Mouse (Mus musculus) CH12.LX (cell line): ENCODE measurements around the gene Pigh. TPM values are rescaled to one million over a fixed set of nuclear protein-coding genes. Genes with fewer than 3 reads are reported as not detected.

Experiments used
- DNase-seq: peaks from one replicate; pipeline ENCODE4 v3.0.0-alpha.2; 2013; ENCODE audit errors: extremely low read depth
- H3K27ac ChIP-seq: 2 replicates; pipeline ENCODE4 v1.5.1; 2012; ENCODE audit warnings: low read depth, mild to moderate bottlenecking, control low read depth, moderate library complexity; ENCODE audit not compliant: insufficient read depth
- H3K27me3 ChIP-seq: replicated peaks from 2 replicates; pipeline ENCODE3; 2012; ENCODE audit warnings: inconsistent platforms
- H3K36me3 ChIP-seq, 2 experiments: replicated peaks in 1 of 2; 2 replicates each; pipeline versions ENCODE3 to v1.6.1; 2012; ENCODE audit warnings: inconsistent platforms in 1 of 2, low read length in 1 of 2, mild to moderate bottlenecking in 1 of 2, mixed read lengths in 1 of 2, moderate library complexity in 1 of 2; ENCODE audit not compliant: control insufficient read depth in 1 of 2, insufficient read depth in 1 of 2
- H3K4me1 ChIP-seq, 2 experiments: 2 replicates each; pipeline ENCODE4 v1.6.1; 2012; ENCODE audit warnings: inconsistent platforms in 1 of 2, moderate library complexity in 1 of 2; ENCODE audit not compliant: insufficient read depth in 2 of 2, control insufficient read depth in 1 of 2
- H3K4me2 ChIP-seq: 2 replicates; pipeline ENCODE4 v1.6.1; 2012; ENCODE audit warnings: low read depth, mild to moderate bottlenecking, control low read depth; ENCODE audit not compliant: poor library complexity, insufficient read depth, severe bottlenecking
- H3K4me3 ChIP-seq, 3 experiments: fragments of 150-350 bp in 1 of 3; sonication (generic) in 1 of 3; replicated peaks in 1 of 3; 2 replicates each; pipeline versions ENCODE3 to v1.5.1; 2011 to 2012; ENCODE audit warnings: low read depth in 2 of 3, low read length in 2 of 3, mild to moderate bottlenecking in 2 of 3, moderate library complexity in 2 of 3, control low read depth in 1 of 3, improper control_type of control experiment in 1 of 3, inconsistent platforms in 1 of 3, mixed read lengths in 1 of 3; ENCODE audit not compliant: poor library complexity in 1 of 3
- H3K79me2 ChIP-seq: replicated peaks from 2 replicates; pipeline ENCODE4 v1.6.1; 2012; ENCODE audit warnings: mild to moderate bottlenecking, moderate library complexity; ENCODE audit not compliant: control insufficient read depth, poor library complexity, insufficient read depth, severe bottlenecking; ENCODE audit errors: extremely low read depth
- H3K9ac ChIP-seq: 2 replicates; pipeline ENCODE4 v1.6.1; 2012; ENCODE audit warnings: low read depth, mild to moderate bottlenecking, control low read depth, moderate library complexity; ENCODE audit not compliant: insufficient read depth
- H3K9me3 ChIP-seq: replicated peaks from 2 replicates; pipeline ENCODE3; 2012; ENCODE audit warnings: low read length, inconsistent platforms, mixed read lengths
- E2F4 ChIP-seq: IDR thresholded peaks from 2 replicates; pipeline ENCODE4 v1.6.1; 2011; ENCODE audit warnings: low read depth, low read length, improper control_type of control experiment; ENCODE audit not compliant: insufficient replicate concordance
- ETS1 ChIP-seq: conservative IDR thresholded peaks from 2 replicates; pipeline ENCODE4 v1.6.1; 2012; ENCODE audit warnings: low read depth, mild to moderate bottlenecking, inconsistent platforms, low read length, improper control_type of control experiment, moderate library complexity
- GABPA ChIP-seq: IDR thresholded peaks from 2 replicates; pipeline ENCODE4 v1.6.1; 2012; ENCODE audit warnings: low read depth, low read length, improper control_type of control experiment, inconsistent platforms; ENCODE audit not compliant: insufficient replicate concordance
- MAFK ChIP-seq: IDR thresholded peaks from 2 replicates; pipeline ENCODE4 v1.6.1; 2011; ENCODE audit warnings: low read length, improper control_type of control experiment; ENCODE audit not compliant: insufficient replicate concordance
- MEF2A ChIP-seq: IDR thresholded peaks from 2 replicates; pipeline ENCODE4 v1.6.1; 2014; ENCODE audit warnings: low read depth, mild to moderate bottlenecking, inconsistent platforms, low read length, improper control_type of control experiment, borderline replicate concordance
- PAX5 ChIP-seq: IDR thresholded peaks from 2 replicates; pipeline ENCODE4 v1.6.1; 2012; ENCODE audit warnings: low read length, inconsistent platforms, mixed read lengths
- POLR2AphosphoS2 ChIP-seq: IDR thresholded peaks from 2 replicates; pipeline ENCODE4 v1.6.1; 2011; ENCODE audit warnings: low read depth, low read length, improper control_type of control experiment
- RAD21 ChIP-seq: IDR thresholded peaks from 2 replicates; pipeline ENCODE4 v1.6.1; 2011; ENCODE audit warnings: low read depth, mild to moderate bottlenecking, low read length, improper control_type of control experiment, moderate library complexity
- TBP ChIP-seq: conservative IDR thresholded peaks from 2 replicates; pipeline ENCODE4 v1.6.1; 2011; ENCODE audit warnings: low read depth, low read length, improper control_type of control experiment
- TCF12 ChIP-seq: IDR thresholded peaks from 2 replicates; pipeline ENCODE4 v1.6.1; 2014; ENCODE audit warnings: low read depth, mild to moderate bottlenecking, inconsistent platforms, low read length, improper control_type of control experiment
- USF1 ChIP-seq: IDR thresholded peaks from 2 replicates; pipeline ENCODE4 v1.6.1; 2014; ENCODE audit warnings: low read depth, mild to moderate bottlenecking, inconsistent platforms, low read length, improper control_type of control experiment
- USF2 ChIP-seq: conservative IDR thresholded peaks from 2 replicates; pipeline ENCODE4 v1.6.1; 2011; ENCODE audit warnings: low read depth, low read length, improper control_type of control experiment
- dilution Hi-C: fragments of 300-500 bp; cut with MboI; formaldehyde crosslinking; loops from 2 replicates; pipeline ENCODE4 v1.14.3; 2020; ENCODE audit warnings: low sequenced_read_pairs; ENCODE audit not compliant: extremely low pct_unique_long_range_greater_than_20kb, extremely low pct_ligation_motif_present
- in situ Hi-C: fragments of 300-500 bp; cut with MboI; formaldehyde crosslinking; loops from 3 replicates; pipeline ENCODE4 v1.14.3; 2019; ENCODE audit warnings: low sequenced_read_pairs, low pct_ligation_motif_present, low pct_unique_long_range_greater_than_20kb, mixed read lengths
- polyA plus RNA-seq: library from polyadenylated mRNA; unstranded; fragments of >175 nt; gene quantifications from 2 replicates; pipeline ENCODE4 v1.2.1, GENCODE M21; 2012; ENCODE audit warnings: low read depth; ENCODE audit not compliant: insufficient read length
- total RNA-seq, 2 experiments: library from RNA; depleted of rRNA; stranded (reverse); fragments of 300-350 nt in 1 of 2; fragments of >200 nt in 1 of 2; gene quantifications; 2 replicates each; pipeline ENCODE4 v1.2.3; 2012 to 2014

Pigh gene
- total and polyA plus RNA-seq, 3 experiments = 9.3 to 17.8 (median 12.8) TPM

DNA sequence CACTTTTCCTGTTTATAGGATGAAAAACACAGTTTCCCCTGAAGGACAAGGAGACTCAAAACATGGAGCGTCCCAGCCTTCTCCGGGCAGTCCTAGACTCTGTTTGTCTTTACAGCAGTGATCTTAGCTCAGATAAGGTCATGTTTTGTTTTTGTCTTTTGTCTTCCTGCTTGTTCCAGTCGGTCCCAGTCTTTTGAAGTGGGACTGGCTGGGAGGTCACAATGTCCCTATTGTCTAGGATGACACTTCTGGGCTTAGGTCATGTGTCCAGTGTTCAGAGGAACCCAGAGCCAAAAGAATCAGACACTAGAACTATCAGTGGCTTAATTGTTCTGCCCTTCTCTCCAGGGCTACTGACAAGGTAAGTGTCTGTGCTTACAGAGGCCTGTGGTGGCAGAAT lies 54.1 kb downstream of the Pigh start:
- no peaks in the 10 kb centered on the region for H3K36me3 ChIP-seq
- peaks cover 5% of the 10 kb centered on the region for H3K27me3 ChIP-seq
- dilution Hi-C loops = no loop called here
- no peak for DNase-seq
- in situ Hi-C loops = no loop called here
- no peak for TF ChIP-seq TBP
- no peak for TF ChIP-seq USF1
- no peak for TF ChIP-seq USF2
- H3K9ac ChIP-seq = no peak overlapping the region
- H3K4me1 ChIP-seq = no peaks in the 10 kb centered on the region
- no peaks in the 10 kb centered on the region for H3K9me3 ChIP-seq
- no peak overlapping the region for H3K4me3 ChIP-seq
- H3K27ac ChIP-seq = no peak overlapping the region
- H3K79me2 ChIP-seq = no peaks in the 10 kb centered on the region
- no peak overlapping the region for H3K4me2 ChIP-seq

- dilution Hi-C loops = no loop called here
- no peak for TF ChIP-seq PAX5
- no peak for TF ChIP-seq ETS1
- TF ChIP-seq GABPA = no peak
- TF ChIP-seq USF2 = no peak
- no peak for TF ChIP-seq E2F4
- no peak for TF ChIP-seq POLR2AphosphoS2
- no peak for TF ChIP-seq MAFK
- no peak for TF ChIP-seq RAD21
- TF ChIP-seq MEF2A = no peak
- no peak for TF ChIP-seq TCF12
Observed at GRCm38 (mm10) chr12:79034331-79034730, 55.1 kb downstream of the Pigh start.

More at GRCm38 (mm10) chr12:79034331-79034730, 55.1 kb downstream of the Pigh start:
- Histone ChIP-seq H3K36me3 (no peaks in the 10 kb centered on the region), H3K4me2 (no peak overlapping the region), H3K4me1 (peaks cover 0 to 2% of the 10 kb centered on the region in 2 experiments; a peak in 2 of 4 replicates), H3K9ac (no peak overlapping the region), H3K27me3 (peaks cover 15% of the 10 kb centered on the region), H3K9me3 (no peaks in the 10 kb centered on the region), H3K4me3 (no peak overlapping the region), H3K27ac (no peak overlapping the region), H3K79me2 (no peaks in the 10 kb centered on the region)
- in situ Hi-C loops = no loop called here
- DNase-seq = no peak

Other genes with a start within 250 kb of the Pigh start
- gene Atp6v1d, start 228.0 kb downstream of the Pigh start, total RNA-seq (2012; rRNA removed) = 28.4 and 30.0 TPM in 2 replicates
- 65.6 and 70.5 TPM in 2 replicates for gene Atp6v1d, start 228.0 kb downstream of the Pigh start, total RNA-seq (2014; rRNA removed)
- gene Atp6v1d, start 228.0 kb downstream of the Pigh start, polyA plus RNA-seq = 39.2 and 74.0 TPM in 2 replicates
- gene Eif2s1, start 227.8 kb downstream of the Pigh start, total RNA-seq (2012; rRNA removed) = 124 and 170 TPM in 2 replicates
- 351 and 442 TPM in 2 replicates for gene Eif2s1, start 227.8 kb downstream of the Pigh start, total RNA-seq (2014; rRNA removed)
- 196 and 197 TPM in 2 replicates for gene Eif2s1, start 227.8 kb downstream of the Pigh start, polyA plus RNA-seq
- gene Plek2, start 182.7 kb downstream of the Pigh start, total RNA-seq (2012; rRNA removed) = 0.85 and 1.1 TPM in 2 replicates
- not detected in 2 replicates for gene Plek2, start 182.7 kb downstream of the Pigh start, total RNA-seq (2014; rRNA removed)
- 0.30 TPM in 1 of 2 replicates, not detected in the other for gene Plek2, start 182.7 kb downstream of the Pigh start, polyA plus RNA-seq
- gene Tmem229b, start 82.0 kb downstream of the Pigh start, total RNA-seq (2012; rRNA removed) = 41.7 and 45.0 TPM in 2 replicates
- 64.4 and 66.5 TPM in 2 replicates for gene Tmem229b, start 82.0 kb downstream of the Pigh start, total RNA-seq (2014; rRNA removed)
- gene Tmem229b, start 82.0 kb downstream of the Pigh start, polyA plus RNA-seq = 125 and 129 TPM in 2 replicates
- 0.92 and 1.9 TPM in 2 replicates for gene Plekhh1, start 60.5 kb downstream of the Pigh start, total RNA-seq (2012; rRNA removed)
- 0.27 and 0.31 TPM in 2 replicates for gene Plekhh1, start 60.5 kb downstream of the Pigh start, total RNA-seq (2014; rRNA removed)
- gene Plekhh1, start 60.5 kb downstream of the Pigh start, polyA plus RNA-seq = 0.69 and 0.75 TPM in 2 replicates
- gene Arg2, start 41.1 kb upstream of the Pigh start, total RNA-seq (2012; rRNA removed) = not detected in 2 replicates
- gene Arg2, start 41.1 kb upstream of the Pigh start, total RNA-seq (2014; rRNA removed) = not detected in 2 replicates
- not detected in 2 replicates for gene Arg2, start 41.1 kb upstream of the Pigh start, polyA plus RNA-seq
- gene Vti1b, start 83.0 kb upstream of the Pigh start, total RNA-seq (2012; rRNA removed) = 69.4 and 70.3 TPM in 2 replicates
- gene Vti1b, start 83.0 kb upstream of the Pigh start, total RNA-seq (2014; rRNA removed) = 90.8 and 96.4 TPM in 2 replicates
- gene Vti1b, start 83.0 kb upstream of the Pigh start, polyA plus RNA-seq = 68.1 and 84.3 TPM in 2 replicates
- gene Rdh11, start 102.6 kb upstream of the Pigh start, total RNA-seq (2012; rRNA removed) = 47.4 and 47.5 TPM in 2 replicates
- 88.5 and 121 TPM in 2 replicates for gene Rdh11, start 102.6 kb upstream of the Pigh start, total RNA-seq (2014; rRNA removed)
- gene Rdh11, start 102.6 kb upstream of the Pigh start, polyA plus RNA-seq = 46.3 and 50.3 TPM in 2 replicates
- gene Rdh12, start 119.3 kb upstream of the Pigh start, total RNA-seq (2012; rRNA removed) = 5.2 and 6.3 TPM in 2 replicates
- gene Rdh12, start 119.3 kb upstream of the Pigh start, total RNA-seq (2014; rRNA removed) = 5.9 and 6.5 TPM in 2 replicates
- gene Rdh12, start 119.3 kb upstream of the Pigh start, polyA plus RNA-seq = 10.7 and 11.0 TPM in 2 replicates
- 16.1 and 19.1 TPM in 2 replicates for gene Zfyve26, start 206.7 kb upstream of the Pigh start, total RNA-seq (2012; rRNA removed)
- 10.1 and 10.4 TPM in 2 replicates for gene Zfyve26, start 206.7 kb upstream of the Pigh start, total RNA-seq (2014; rRNA removed)
- 24.8 and 27.8 TPM in 2 replicates for gene Zfyve26, start 206.7 kb upstream of the Pigh start, polyA plus RNA-seq
- gene Rad51b, start 207.6 kb upstream of the Pigh start, total RNA-seq (2012; rRNA removed) = 7.7 and 8.5 TPM in 2 replicates
- 8.6 and 9.6 TPM in 2 replicates for gene Rad51b, start 207.6 kb upstream of the Pigh start, total RNA-seq (2014; rRNA removed)
- gene Rad51b, start 207.6 kb upstream of the Pigh start, polyA plus RNA-seq = 5.9 and 6.5 TPM in 2 replicates